Mouse (Mus musculus) forebrain, embryonic 16.5 days (tissue): ENCODE measurements around the gene Ifna13. TPM values are rescaled to one million over a fixed set of nuclear protein-coding genes. Genes with fewer than 3 reads are reported as not detected.

Experiments
- ATAC-seq: fragments of 200-750 bp; cut with Nextera tagmentation; 2 replicates; pipeline ENCODE4 v1.8.0; 2017; ENCODE audit warnings: mild to moderate bottlenecking, moderate library complexity
- H3K27ac ChIP-seq: fragments of 300-500 bp; sonication (generic); 2 replicates; pipeline ENCODE4 v1.5.1; 2014; ENCODE audit warnings: low read length, control low read depth
- H3K27me3 ChIP-seq: fragments of 300-500 bp; sonication (generic); replicated peaks from 2 replicates; pipeline ENCODE4 v1.6.1; 2014; ENCODE audit warnings: low read length; ENCODE audit not compliant: control insufficient read depth, insufficient read depth
- H3K36me3 ChIP-seq: fragments of 300-500 bp; sonication (generic); 2 replicates; pipeline ENCODE4 v1.6.1; 2014; ENCODE audit not compliant: control insufficient read depth, insufficient read depth
- H3K4me1 ChIP-seq: fragments of 300-500 bp; sonication (generic); replicated peaks from 2 replicates; pipeline ENCODE4 v1.6.1; 2014; ENCODE audit warnings: low read length; ENCODE audit not compliant: control insufficient read depth, insufficient read depth
- H3K4me2 ChIP-seq: fragments of 300-500 bp; sonication (generic); 2 replicates; pipeline ENCODE4 v1.6.1; 2014; ENCODE audit warnings: mild to moderate bottlenecking, low read length, control low read depth
- H3K4me3 ChIP-seq: fragments of 300-500 bp; sonication (generic); replicated peaks from 2 replicates; pipeline ENCODE4 v1.5.1; 2014; ENCODE audit warnings: mild to moderate bottlenecking, low read length, control low read depth
- H3K9ac ChIP-seq: fragments of 300-500 bp; sonication (generic); replicated peaks from 2 replicates; pipeline ENCODE4 v1.6.1; 2014; ENCODE audit warnings: low read depth, low read length, control low read depth
- H3K9me3 ChIP-seq: fragments of 300-500 bp; sonication (generic); 2 replicates; pipeline ENCODE4 v1.6.1; 2016; ENCODE audit warnings: low read length; ENCODE audit not compliant: control insufficient read depth
- WGBS: fragments of 180-500 bp; shearing (Covaris S2); extraction: QIAGEN DNeasy Blood & Tissue Kit; methylation state at CpG from one replicate; pipeline ENCODE4 v1.1.7; 2014; 5-methylcytosine and 5-hydroxymethylcytosine counted together
- polyA plus RNA-seq: library from polyadenylated mRNA; unstranded; fragments of >200 nt; fragmentation: Nextera tagmentation; extraction: Ambion mirVana; gene quantifications from 2 replicates; pipeline ENCODE4 v1.2.1, GENCODE M21; 2015

Ifna13 gene
- polyA plus RNA-seq, 1 experiment from 2014 or later, result not detected

GRCm38 (mm10) chr4:88642526-88642925 is 1.7 kb downstream of the Ifna13 start:
- Histone ChIP-seq H3K4me2 (no peak overlapping the region), H3K9ac (no peak overlapping the region), H3K9me3 (no peaks in the 10 kb centered on the region), H3K36me3 (no peaks in the 10 kb centered on the region), H3K27me3 (no peaks in the 10 kb centered on the region), H3K4me3 (no peak overlapping the region), H3K27ac (no peak overlapping the region), H3K4me1 (no peaks in the 10 kb centered on the region)
- 38% methylated on average over 2 of the region's 2 CpGs for WGBS
- no peak for ATAC-seq

DNA sequence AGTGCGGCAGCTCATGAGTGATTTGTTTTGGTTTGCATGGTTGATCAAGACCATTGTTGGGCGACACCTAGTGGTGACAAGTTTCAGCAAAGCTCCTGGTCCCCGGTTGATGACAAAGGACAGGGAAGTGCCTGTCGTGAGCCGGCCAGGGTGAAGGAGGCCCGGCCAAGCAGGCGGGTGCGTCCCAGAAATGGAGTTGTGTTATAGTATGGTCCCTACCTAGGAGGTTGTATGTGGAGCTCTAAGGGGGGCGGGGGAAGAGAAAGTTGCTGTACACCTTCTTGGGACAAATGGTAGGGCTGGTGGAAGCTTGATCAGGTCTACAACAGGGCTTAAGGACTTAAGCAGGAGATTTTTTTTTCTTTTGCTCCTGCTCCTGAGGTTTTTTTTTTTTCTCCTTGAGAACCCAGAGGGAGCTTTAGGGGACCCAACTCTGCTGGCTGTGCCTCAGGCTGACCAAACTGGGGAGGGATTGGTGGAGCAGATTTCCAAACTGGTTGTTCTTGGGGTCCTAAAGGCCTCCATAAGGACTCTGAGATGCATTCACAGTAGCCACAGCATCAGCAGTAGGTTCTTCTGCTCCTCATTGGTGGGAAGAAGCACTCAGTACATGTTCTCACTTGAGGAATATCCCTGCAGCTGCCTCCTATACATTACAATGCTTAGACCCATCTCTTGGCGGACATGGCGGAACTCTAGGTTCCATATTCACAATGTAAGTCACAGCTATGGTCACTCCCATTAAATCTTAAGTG is 3.0 kb downstream of the Ifna13 start:
- H3K4me3 ChIP-seq, result peak overlapping the region; percentile 33
- no peaks in the 10 kb centered on the region for H3K36me3 ChIP-seq
- peak overlapping the region; percentile 46 for H3K4me2 ChIP-seq
- H3K9me3 ChIP-seq, result no peaks in the 10 kb centered on the region
- H3K9ac ChIP-seq, result peak overlapping the region; percentile 34; the same call in 1 of the 2 replicates
- peak; percentile 95 for ATAC-seq
- no peaks in the 10 kb centered on the region for H3K4me1 ChIP-seq
- 9% methylated on average over 11 of the region's 11 CpGs for whole genome bisulfite sequencing
- no peaks in the 10 kb centered on the region for H3K27me3 ChIP-seq
- H3K27ac ChIP-seq, result no peak overlapping the region

DNA sequence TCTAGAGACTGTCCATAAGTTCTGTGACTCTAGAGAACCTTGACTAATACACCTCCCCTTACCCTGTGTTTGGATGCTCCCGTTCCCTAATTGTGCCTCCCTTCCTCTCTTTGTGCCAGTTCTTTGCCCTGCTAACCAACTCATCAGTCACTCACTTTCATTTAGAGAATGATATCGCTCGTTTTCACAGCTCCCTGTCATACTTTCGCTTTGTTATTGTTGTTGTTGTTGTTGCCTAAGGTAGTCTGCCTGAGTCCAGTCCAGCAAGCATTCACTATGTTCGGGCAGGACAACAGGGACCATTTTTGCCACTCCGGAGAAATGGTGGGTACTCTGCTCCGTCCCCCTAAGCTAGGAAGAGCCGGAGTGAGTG is 3.6 kb downstream of the Ifna13 start:
- no peaks in the 10 kb centered on the region for H3K36me3 ChIP-seq
- H3K4me1 ChIP-seq, result no peaks in the 10 kb centered on the region
- no peaks in the 10 kb centered on the region for H3K27me3 ChIP-seq
- WGBS, result 62% methylated on average over 8 of the region's 8 CpGs
- H3K9ac ChIP-seq, result peak overlapping the region; percentile 34; the same call in 1 of the 2 replicates
- no peaks in the 10 kb centered on the region for H3K9me3 ChIP-seq
- peak overlapping the region; percentile 46 for H3K4me2 ChIP-seq
- no peak overlapping the region for H3K27ac ChIP-seq
- H3K4me3 ChIP-seq, result peak overlapping the region; percentile 33
- no peak for ATAC-seq

DNA sequence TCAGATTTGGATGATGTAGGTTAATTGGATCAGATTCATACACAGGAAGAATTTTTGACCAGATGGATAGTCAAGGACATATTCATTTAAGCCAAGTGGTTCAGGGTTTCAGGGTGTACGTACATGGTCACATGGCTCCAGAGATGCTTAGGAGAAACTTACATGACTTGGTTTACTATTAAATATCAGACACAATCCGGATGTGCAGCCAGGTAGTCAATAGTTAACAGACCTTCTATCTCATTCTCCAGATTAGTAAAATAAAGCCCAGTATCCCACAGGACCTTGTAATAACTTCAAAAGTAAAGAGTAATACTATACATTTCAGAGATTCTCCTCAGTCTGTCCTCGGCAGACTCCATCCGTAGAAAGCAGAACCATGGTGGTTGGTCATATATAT is 9.9 kb downstream of the Ifna13 start, which contains the start of gene C87499:
Gene C87499 (minus strand): TSS at position 101 of the 400 bp plus-strand sequence.
- Histone ChIP-seq H3K4me3 (no peak within 1 kb of the TSS), H3K4me2 (no peak within 1 kb of the TSS), H3K36me3 (no peaks in the 10 kb centered on the region), H3K9ac (no peak within 1 kb of the TSS), H3K27me3 (no peaks in the 10 kb centered on the region), H3K4me1 (no peaks in the 10 kb centered on the region), H3K27ac (no peak within 1 kb of the TSS), H3K9me3 (no peaks in the 10 kb centered on the region)
- no peak for ATAC-seq
- 90% methylated on average over 4 of the region's 4 CpGs for WGBS

DNA sequence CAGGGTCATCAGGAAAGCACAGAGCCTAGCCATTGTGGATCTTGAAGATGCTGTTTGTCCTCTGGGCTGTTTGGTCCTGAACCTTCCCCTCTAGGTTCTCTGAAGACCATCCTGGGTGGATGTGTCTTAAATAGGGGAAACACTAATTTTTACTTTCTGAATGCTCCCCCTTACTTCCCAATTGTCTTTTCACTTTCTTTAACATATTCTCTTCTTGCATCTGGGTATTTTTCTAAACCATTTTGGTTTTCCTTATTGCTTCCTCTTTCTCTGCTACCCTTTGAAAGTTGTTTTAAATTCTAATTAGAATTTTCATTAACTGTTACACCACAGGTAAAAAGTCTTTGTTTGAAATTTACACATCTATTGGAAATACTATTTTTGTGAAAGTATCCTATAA is 41.0 kb downstream of the Ifna13 start, which contains the start of gene Ifna12:
Gene Ifna12 (minus strand): TSS at position 101 of the 400 bp plus-strand sequence.
- H3K9me3 ChIP-seq, result no peaks in the 10 kb centered on the region
- H3K4me3 ChIP-seq, result no peak within 1 kb of the TSS
- H3K4me2 ChIP-seq, result no peak within 1 kb of the TSS
- ATAC-seq, result no peak
- H3K4me1 ChIP-seq, result no peaks in the 10 kb centered on the region
- H3K27me3 ChIP-seq, result no peaks in the 10 kb centered on the region
- H3K27ac ChIP-seq, result no peak within 1 kb of the TSS
- H3K9ac ChIP-seq, result no peak within 1 kb of the TSS
- H3K36me3 ChIP-seq, result no peaks in the 10 kb centered on the region

Other genes with a start within 250 kb of the Ifna13 start
- 2.8 and 3.9 TPM in 2 replicates for gene Hacd4, start 205.5 kb downstream of the Ifna13 start, polyA plus RNA-seq
- not detected in 2 replicates for gene Ifnb1, start 121.7 kb downstream of the Ifna13 start, polyA plus RNA-seq
- gene Ifna15, start 86.2 kb downstream of the Ifna13 start, polyA plus RNA-seq, result not detected in 2 replicates
- not detected in 2 replicates for gene Ifna14, start 72.7 kb downstream of the Ifna13 start, polyA plus RNA-seq
- not detected in 2 replicates for gene Ifna9, start 52.1 kb downstream of the Ifna13 start, polyA plus RNA-seq
- not detected in 2 replicates for gene Ifna12, start 41.1 kb downstream of the Ifna13 start, polyA plus RNA-seq
- not detected in 2 replicates for gene C87499, start 10.0 kb downstream of the Ifna13 start, polyA plus RNA-seq
- not detected in 2 replicates for gene Ifna16, start 32.5 kb upstream of the Ifna13 start, polyA plus RNA-seq
- not detected in 2 replicates for gene Ifna2, start 39.5 kb upstream of the Ifna13 start, polyA plus RNA-seq
- gene Ifnab, start 46.9 kb upstream of the Ifna13 start, polyA plus RNA-seq, result not detected in 2 replicates
- gene Gm26566, start 77.3 kb upstream of the Ifna13 start, polyA plus RNA-seq, result 1.2 and 1.4 TPM in 2 replicates
- gene Klhl9, start 78.0 kb upstream of the Ifna13 start, polyA plus RNA-seq, result 122 and 135 TPM in 2 replicates
- not detected in 2 replicates for gene Gm13271, start 110.4 kb upstream of the Ifna13 start, polyA plus RNA-seq
- gene Gm13283, start 115.7 kb upstream of the Ifna13 start, polyA plus RNA-seq, result 0.16 TPM in 1 of 2 replicates, not detected in the other
- 0.46 TPM in 1 of 2 replicates, not detected in the other for gene Gm13290, start 129.4 kb upstream of the Ifna13 start, polyA plus RNA-seq
- not detected in 2 replicates for gene Gm13289, start 132.5 kb upstream of the Ifna13 start, polyA plus RNA-seq
- not detected in 2 replicates for gene Gm13272, start 135.4 kb upstream of the Ifna13 start, polyA plus RNA-seq
- not detected in 2 replicates for gene Ifnz, start 137.7 kb upstream of the Ifna13 start, polyA plus RNA-seq
- gene Gm13276, start 141.2 kb upstream of the Ifna13 start, polyA plus RNA-seq, result not detected in 2 replicates
- not detected in 2 replicates for gene Gm13277, start 144.2 kb upstream of the Ifna13 start, polyA plus RNA-seq
- gene Gm13278, start 147.1 kb upstream of the Ifna13 start, polyA plus RNA-seq, result not detected in 2 replicates
- gene Gm13275, start 150.0 kb upstream of the Ifna13 start, polyA plus RNA-seq, result not detected in 2 replicates
- not detected in 2 replicates for gene Gm13279, start 152.9 kb upstream of the Ifna13 start, polyA plus RNA-seq
- not detected in 2 replicates for gene Gm13285, start 155.2 kb upstream of the Ifna13 start, polyA plus RNA-seq
- gene Gm13287, start 158.8 kb upstream of the Ifna13 start, polyA plus RNA-seq, result not detected in 2 replicates
- gene Gm13288, start 161.1 kb upstream of the Ifna13 start, polyA plus RNA-seq, result not detected in 2 replicates
- gene Ifna7, start 171.8 kb upstream of the Ifna13 start, polyA plus RNA-seq, result not detected in 2 replicates
- not detected in 2 replicates for gene Ifna11, start 175.5 kb upstream of the Ifna13 start, polyA plus RNA-seq
- gene Ifna6, start 183.0 kb upstream of the Ifna13 start, polyA plus RNA-seq, result not detected in 2 replicates
- gene Ifna5, start 191.1 kb upstream of the Ifna13 start, polyA plus RNA-seq, result not detected in 2 replicates
- not detected in 2 replicates for gene Ifna4, start 197.4 kb upstream of the Ifna13 start, polyA plus RNA-seq
- gene Ifna1, start 205.6 kb upstream of the Ifna13 start, polyA plus RNA-seq, result not detected in 2 replicates
- not detected in 2 replicates for gene Ifne, start 235.7 kb upstream of the Ifna13 start, polyA plus RNA-seq